Mouse (Mus musculus) cerebellum, adult 2 months (tissue): ENCODE results near the gene Ssh1.

Experiments used
- CTCF ChIP-seq: fragments of 200-500 bp; IDR thresholded peaks from 2 replicates; pipeline ENCODE4 v1.5.1; 2011; ENCODE audit warnings: low read depth, mild to moderate bottlenecking, control low read depth, low read length, moderate library complexity, borderline replicate concordance; ENCODE audit not compliant: insufficient read depth
- POLR2A ChIP-seq: fragments of 200-500 bp; IDR thresholded peaks from 2 replicates; pipeline ENCODE4 v1.6.1; 2011; ENCODE audit warnings: low read length, control low read depth, borderline replicate concordance; ENCODE audit not compliant: insufficient read depth

DNA sequence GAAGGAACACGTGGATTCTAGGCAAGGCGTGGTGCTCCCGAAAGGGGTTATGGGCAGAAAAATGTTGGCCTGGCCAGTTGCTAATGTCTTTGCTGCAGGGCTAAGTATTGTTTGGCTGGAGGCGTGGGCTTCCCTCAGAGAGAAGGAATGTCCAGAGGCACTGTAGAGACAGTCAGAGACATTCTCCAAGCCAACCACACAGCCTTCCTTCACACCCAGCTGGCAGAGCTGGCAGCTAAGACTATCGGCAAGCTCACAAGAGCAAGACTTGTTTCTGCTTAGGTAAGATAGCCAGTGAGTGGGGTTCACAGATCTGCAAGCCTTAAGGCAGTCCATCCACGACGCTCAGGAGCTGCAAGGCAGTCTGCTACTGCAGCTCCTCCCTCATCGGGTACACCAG, 16.4 kb downstream of the Ssh1 start:
- TF ChIP-seq CTCF, result no peak
- no peak for TF ChIP-seq POLR2A
